Mouse (Mus musculus) activated CD4-positive, CD25-positive, alpha-beta regulatory T cell, adult 4 months (primary cell): ENCODE data around the gene Prop1. TPM values are rescaled to one million over a fixed set of nuclear protein-coding genes. Genes with fewer than 3 reads are reported as not detected.

Experiments
- polyA plus RNA-seq, 2 experiments: library from polyadenylated mRNA; unstranded; fragments of 100-300 nt; shearing (Covaris generic); gene quantifications; one replicate each; pipeline ENCODE4 v1.2.1; 2017

The Prop1 gene
- polyA plus RNA-seq, 2 experiments from 2014 or later = not detected

Other genes with a start within 250 kb of the Prop1 start
- 1 to 10 TPM in 1 of 2 experiments, under 1 TPM in 1; 0.79 to 3.2 TPM for gene Zfp354c, start 126.0 kb downstream of the Prop1 start, polyA plus RNA-seq
- not detected for gene Zfp879, start 112.2 kb downstream of the Prop1 start, polyA plus RNA-seq
- not detected for gene Grm6, start 103.1 kb downstream of the Prop1 start, polyA plus RNA-seq
- gene Zfp454, start 66.1 kb downstream of the Prop1 start, polyA plus RNA-seq = not detected
- gene Zfp2, start 37.6 kb downstream of the Prop1 start, polyA plus RNA-seq = not detected
- not detected for gene Zfp354b, start 22.1 kb downstream of the Prop1 start, polyA plus RNA-seq
- gene 4933414I15Rik, start 10.0 kb downstream of the Prop1 start, polyA plus RNA-seq = not detected
- not detected for gene Olfr1378, start 12.8 kb upstream of the Prop1 start, polyA plus RNA-seq
- gene Olfr1377, start 28.2 kb upstream of the Prop1 start, polyA plus RNA-seq = not detected
- gene Olfr51, start 49.8 kb upstream of the Prop1 start, polyA plus RNA-seq = not detected
- under 1 TPM in 1 of 2 experiments, not detected in 1; 0.20 TPM for gene Olfr54, start 60.5 kb upstream of the Prop1 start, polyA plus RNA-seq
- not detected for gene Olfr1375, start 94.3 kb upstream of the Prop1 start, polyA plus RNA-seq
- not detected for gene Zfp354a, start 105.5 kb upstream of the Prop1 start, polyA plus RNA-seq